Mouse (Mus musculus) gastrocnemius, adult 18-20 months (tissue): ENCODE data around the gene Pcna. TPM values are rescaled to one million over a fixed set of nuclear protein-coding genes. Genes with fewer than 3 reads are reported as not detected.

Source experiments
- DNase-seq: peaks from one replicate; pipeline ENCODE4 v3.0.0; 2021; ENCODE audit warnings: low spot score
- total RNA-seq, 2 experiments: library from RNA; stranded (reverse); gene quantifications; 2 replicates each; pipeline ENCODE4 v1.2.3; 2021

Pcna gene
- total RNA-seq, 2 experiments from 2014 or later, result 18.1 to 19.8 TPM

DNA sequence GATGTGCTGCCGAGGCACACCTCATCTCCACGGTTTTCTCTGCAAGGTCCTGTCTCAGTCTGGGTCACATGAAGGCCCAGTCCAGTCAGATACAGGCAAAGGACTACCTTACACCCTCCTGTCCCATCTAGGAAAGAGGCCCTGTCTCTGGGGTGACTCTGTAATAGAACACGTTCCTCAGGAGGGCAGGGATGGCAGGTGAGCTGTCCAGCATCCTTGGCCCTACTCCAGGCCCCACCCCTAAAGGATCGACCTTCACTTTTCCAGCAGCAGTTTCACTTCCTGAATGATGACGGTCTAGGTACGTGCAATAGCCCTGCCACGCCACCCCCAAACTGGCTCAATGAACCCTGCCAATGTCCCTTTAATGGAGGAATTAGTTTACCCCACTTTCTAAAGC lies 17.1 kb downstream of the Pcna start:
- DNase-seq, result no peak

DNA sequence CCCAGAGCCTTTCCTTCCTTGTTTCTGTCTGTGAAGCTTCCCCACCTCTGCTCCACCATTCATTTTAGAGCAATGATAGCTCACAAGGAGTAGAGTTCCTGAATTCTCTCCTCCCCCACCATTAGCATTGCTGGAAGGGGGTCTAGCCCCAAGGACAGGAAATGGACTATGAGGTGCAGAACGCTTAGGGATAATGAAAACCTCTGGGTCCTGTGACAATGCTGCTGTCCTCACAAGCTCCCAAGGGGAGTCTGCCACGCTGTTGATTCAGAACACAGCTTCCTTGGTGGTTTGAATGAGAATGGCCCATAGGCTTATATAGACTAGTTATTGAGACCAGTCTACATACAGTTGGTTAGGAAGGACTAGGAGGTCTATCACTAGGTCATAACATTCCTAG lies 17.8 kb downstream of the Pcna start:
- no peak for DNase-seq

DNA sequence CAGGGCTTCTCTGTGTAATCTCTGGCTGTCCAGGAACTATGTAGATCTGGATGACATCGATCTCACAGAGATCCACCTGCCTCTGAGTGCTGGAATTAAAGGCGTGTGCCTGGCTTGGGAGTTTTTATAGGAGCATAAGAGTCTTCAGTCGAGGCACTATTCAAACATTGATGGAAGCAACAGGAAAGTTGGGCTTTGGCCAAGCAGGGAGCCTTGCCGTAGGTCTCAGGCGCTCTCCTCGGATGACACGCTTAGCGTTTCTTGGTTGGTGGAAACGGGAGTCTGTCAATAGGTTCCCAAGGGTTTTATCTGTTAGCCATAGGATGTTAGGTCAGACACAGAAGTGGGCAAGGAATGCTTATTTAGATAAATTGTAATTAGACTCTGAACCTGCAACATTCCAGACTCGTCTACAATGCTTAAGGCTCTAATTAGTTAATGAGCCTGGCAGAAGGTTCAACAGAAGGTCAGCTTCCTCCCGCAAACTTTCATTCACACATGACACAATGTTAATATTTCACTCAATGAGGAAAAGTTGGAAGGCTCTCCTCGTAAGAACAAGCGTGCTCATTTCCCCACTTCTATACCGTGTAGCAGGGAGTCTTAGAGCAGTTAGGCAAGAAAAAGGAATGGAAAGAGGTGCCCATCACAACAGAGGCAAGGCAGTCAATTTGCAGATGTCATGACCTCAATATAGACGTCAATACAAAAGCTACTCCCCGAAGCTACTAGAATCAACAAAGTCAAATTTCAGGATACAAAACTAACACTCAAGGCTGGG lies 18.9 kb downstream of the Pcna start:
- DNase-seq, result no peak

DNA sequence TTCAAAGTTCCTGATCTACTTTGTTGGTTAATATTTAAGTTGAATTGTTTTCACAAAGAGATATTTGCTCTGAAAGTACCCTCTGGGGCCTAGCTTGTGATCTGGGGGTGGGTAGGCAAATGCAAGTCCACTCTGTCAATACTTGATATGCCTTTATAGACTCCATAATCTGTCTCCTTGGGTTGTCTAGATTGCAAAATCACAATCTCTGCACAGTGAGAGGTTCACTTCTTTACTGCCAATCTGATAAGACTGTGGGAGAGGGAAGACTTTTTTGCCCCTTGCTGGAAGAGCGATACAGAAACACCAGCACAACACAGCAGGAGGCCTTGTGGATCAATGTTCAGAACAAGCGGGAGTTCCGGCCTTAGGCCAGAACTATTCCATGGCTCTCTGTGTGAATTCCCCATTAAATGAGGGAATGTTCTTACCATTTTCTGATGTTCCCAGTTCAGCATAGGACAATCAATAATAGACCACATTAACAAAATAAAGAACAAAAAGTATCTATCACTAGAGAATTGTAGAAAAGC lies 20.6 kb downstream of the Pcna start:
- no peak for DNase-seq

DNA sequence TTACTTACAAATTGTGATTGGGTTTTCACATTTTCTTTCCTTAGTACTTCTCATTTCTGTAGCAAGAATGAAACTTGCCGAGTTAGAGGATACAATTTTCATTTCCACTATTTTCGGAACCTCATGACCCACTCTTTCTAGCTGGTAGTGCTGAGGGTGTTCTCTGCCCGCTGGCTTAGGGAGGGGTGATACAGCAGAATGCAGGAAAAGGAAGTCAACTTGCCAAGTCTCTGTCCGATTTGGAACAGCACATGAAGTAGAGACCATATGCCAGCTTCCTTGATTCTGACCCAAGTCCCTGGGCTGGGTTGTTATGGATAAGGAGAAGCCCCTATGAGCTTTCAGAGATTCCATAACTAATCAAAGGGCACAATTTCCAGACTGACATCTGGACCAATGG lies 28.8 kb downstream of the Pcna start:
- no peak for DNase-seq

DNA sequence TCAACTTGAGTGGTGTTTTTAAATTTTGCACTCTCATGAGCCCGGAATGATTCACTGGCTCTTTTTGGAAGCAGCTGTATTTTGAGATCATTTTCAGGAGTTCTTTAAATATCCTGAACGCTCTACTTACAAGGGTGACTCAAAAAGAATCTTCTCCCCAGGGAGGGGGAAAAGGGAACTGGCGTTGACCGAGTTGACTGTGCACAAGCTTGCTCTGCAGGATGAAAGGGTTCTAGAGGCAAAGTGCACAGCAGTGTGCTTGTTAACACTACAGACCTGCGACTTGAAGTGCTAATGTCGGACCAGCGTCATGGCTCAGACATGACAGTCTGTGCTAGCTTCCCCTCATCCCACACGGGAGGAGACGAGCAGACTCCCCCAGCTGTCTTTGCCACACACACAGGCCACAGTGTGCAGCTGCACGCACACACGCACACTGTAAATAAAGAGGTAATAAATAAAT lies 31.5 kb downstream of the Pcna start:
- DNase-seq, result peak; percentile 66

DNA sequence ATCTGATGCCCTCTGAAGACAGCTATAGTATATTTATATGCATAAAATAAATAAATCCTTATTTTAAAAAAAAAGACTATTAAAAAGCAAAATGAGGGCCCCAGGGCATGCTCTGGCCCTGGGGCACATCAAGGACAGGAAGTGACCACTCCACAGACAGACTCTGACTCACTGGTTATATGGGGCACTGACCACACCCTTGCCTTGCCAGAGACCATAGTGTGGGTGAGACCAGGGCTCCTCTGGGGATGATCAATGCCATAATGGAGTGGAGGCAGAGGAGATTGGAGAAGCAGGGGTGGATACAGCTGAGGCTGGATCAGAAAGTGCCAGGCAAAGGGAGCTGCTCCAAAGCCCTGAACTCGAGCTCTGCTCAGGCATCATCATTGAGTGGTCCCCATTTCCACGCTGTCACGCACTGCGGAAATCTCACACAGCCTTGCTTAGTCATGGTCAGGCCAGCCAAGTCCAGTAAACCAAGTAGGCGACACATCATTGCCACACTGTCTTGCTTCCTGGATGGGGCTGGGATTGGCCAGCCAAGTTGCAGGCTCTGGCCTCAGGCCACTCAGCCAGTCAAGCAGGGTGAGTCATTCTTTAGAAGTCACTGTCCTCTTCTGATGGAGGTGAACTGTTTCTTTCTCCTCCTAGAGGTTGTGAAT lies 41.0 kb downstream of the Pcna start:
- peak; percentile 83 for DNase-seq

DNA sequence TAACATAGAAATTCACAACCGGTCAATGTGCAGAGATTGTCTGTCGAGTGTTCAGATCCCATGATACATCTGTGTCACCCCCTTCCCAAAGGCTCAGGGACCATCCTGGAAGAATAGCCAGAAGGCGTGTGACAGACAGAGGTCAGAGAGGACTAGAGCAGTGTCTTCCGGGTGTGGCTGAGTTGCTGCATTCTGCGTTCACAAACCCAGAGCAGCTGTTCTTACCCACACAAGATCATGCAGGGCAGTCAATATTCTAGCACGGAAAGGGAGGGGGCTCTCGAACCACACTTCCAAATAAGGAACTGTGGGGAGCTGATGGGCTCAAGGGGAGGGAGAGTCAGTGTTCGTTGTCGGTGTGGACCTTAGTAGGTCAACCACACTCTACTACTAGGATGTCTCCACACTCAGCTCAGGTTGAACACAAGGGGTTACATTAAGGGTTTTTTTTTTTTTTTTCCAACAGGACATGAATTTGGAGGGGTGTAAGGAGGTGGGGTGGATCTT lies 42.3 kb downstream of the Pcna start:
- DNase-seq, result no peak

DNA sequence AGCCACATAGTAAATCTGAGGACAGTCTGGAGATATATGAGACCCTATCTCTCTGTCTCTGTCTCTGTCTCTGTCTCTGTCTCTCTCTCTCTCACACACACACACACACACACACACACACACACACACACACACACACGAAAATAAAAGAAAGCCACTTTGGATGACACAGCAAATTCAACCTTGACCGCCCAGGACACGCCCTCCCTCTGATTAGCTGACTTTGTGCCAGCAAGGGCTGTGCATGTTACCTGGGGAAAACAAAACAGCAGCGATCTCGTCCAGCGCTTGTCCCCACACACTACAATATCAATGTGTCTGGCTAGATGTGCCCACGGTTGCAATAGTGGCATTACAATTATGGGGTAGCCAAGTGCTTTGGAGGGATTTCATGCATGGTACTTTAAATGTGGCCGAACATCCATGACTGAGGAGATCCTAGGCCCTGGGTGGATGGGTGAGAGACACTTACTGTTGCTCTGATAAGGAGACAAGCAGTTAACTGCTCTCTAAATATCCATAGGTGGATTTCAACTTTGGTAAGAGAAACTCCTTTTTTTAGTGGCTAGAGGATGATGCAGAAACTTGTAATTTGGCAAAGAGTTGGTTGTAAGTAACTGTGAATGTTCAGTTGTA lies 44.8 kb downstream of the Pcna start:
- DNase-seq, result no peak

DNA sequence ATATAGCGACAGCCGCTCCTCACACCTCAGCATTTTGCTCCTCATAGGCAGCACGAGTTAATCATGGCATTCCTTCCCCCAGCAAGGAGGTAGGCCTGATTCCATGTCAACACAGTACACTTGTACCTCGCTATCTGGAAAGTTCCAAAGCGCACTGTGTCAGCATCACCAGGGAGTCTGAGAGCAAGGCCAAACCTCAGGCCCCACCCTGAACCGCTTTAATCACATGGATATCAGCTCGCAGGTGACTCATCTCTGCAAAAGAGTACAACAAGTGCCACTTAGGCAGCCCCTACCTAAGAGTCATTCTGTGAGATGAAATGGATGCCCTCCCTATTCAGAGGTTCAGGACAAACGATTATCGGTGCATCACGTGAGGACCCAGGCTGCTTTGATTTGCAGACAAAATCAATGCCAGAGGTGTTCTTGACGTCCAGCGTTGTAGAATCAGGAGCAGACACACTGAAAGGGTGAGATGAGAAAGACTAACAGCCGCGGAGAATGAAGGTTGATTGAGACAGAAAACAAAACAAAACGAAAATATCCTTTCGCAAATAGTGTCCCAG lies 46.7 kb downstream of the Pcna start:
- no peak for DNase-seq

DNA sequence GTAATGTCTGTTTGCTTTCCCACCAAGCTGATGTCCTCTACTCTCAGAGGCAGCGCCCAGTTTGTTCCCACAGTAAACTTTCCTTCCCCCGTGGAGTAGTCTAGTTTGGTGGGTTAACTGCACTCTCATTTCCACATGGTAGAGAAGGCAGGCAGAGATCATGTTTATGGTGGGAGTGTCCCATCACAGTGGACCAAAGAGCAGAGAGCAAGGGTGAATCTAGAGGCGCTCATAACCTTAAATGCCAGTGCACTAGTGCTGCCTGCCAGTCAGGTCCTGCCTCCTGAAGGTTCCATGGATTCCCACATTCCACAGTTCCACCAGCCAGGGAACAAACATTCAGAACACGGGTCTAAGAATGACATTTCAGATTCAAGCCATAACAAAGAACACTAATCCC lies 47.6 kb downstream of the Pcna start:
- no peak for DNase-seq

DNA sequence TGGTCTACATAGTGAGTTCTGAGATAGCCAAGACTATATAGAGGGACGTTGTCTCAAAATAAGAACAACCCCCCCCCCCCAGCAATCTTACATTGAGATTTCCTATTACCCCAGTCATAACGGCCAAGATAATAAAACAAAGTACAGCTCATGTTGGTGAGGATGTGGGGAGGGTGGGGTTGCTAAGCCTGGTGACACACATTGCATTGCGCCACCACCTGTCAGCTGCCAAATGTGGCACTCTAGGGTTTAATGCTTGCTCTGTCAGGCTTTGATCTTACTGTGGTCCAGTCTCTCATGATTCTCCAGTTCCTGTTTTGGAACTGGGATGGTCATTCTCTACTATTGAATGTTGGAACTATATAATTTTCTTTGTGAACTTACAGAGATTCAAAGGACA lies 49.3 kb downstream of the Pcna start:
- DNase-seq, result no peak

DNA sequence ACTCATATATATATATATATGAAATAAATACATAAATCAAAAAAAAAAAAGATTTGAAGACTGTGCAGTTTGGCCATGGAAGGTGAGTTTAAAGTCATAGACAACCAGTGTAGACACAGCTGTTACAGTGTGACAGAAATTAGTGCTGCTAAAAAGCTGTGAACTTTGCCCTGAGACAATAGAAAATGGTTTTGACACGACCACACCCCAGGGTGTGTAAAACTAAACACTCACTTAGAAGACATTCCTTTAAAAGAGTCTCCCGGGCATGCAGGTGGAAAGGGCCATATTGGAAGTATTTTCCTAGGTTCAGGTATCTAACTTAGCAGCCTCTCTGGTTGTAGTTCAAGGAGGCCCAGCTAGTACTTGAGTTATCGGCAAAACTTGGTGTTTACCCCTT lies 49.9 kb downstream of the Pcna start:
- no peak for DNase-seq

Other genes with a start within 250 kb of the Pcna start
- 1 to 10 TPM; 4.3 to 5.1 TPM for gene Rassf2, start 223.1 kb downstream of the Pcna start, total RNA-seq
- gene Slc23a2, start 108.2 kb downstream of the Pcna start, total RNA-seq, result 10 to 100 TPM in 1 of 2 experiments, 1 to 10 TPM in 1; 9.4 to 12.9 TPM
- 10 to 100 TPM; 27.2 to 28.8 TPM for gene Tmem230, start 5.5 kb downstream of the Pcna start, total RNA-seq
- 10 to 100 TPM; 14.6 to 20.6 TPM for gene Cds2, start 9.8 kb upstream of the Pcna start, total RNA-seq
- gene Prokr2, start 132.1 kb upstream of the Pcna start, total RNA-seq, result not detected